Mouse (Mus musculus) heart, adult 2 months (tissue): Measurements from ENCODE around the gene Atf7ip2.

Source experiments
- CTCF ChIP-seq: fragments of 200-600 bp; IDR thresholded peaks from 2 replicates; pipeline ENCODE4 v1.8.1; 2022; ENCODE audit warnings: antibody characterized with exemption, mild to moderate bottlenecking, moderate library complexity
- EP300 ChIP-seq: fragments of 200-500 bp; IDR thresholded peaks from 2 replicates; pipeline ENCODE4 v1.6.1; 2011; ENCODE audit warnings: low read depth, low read length, control low read depth; ENCODE audit not compliant: insufficient read depth
- POLR2A ChIP-seq: fragments of 200-500 bp; IDR thresholded peaks from 2 replicates; pipeline ENCODE4 v1.6.1; 2011; ENCODE audit warnings: mild to moderate bottlenecking, low read depth, low read length, control low read depth; ENCODE audit not compliant: insufficient read depth

- TF ChIP-seq CTCF (no peak), EP300 (no peak), POLR2A (no peak)
Measured at GRCm38 (mm10) chr16:10172179-10172820, 20.2 kb upstream of the Atf7ip2 start.
